Mouse (Mus musculus): ENCODE measurements at regions not wholly inside any gene's neighbourhood (a gene's known extent, or its start where the extent isn't known, plus 50 kb on each side); places are given as distances from the start of the nearest gene placed in this dataset.

DNA sequence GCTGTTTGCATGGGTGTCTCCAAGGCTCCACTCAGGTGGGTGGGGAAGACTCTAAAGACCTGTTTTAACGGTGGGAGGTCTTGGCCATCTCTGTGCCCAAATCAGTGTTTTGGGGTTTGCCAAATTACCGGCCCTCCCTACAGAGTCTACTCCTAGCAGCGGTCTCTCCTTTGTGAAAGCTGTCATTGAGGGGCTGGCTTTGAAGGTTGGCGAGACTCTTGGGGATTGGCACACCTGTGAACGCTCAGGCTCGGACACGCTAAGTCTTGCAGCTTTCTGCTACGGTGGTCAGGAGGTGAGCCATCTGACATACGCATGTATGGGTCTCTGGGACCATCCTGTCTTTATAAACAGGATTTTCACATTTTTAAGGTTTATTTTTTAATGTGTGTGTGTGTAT lies 76.1 kb upstream of the Irf2bp2 start:
- ATAC-seq (replicated peaks in 1 of 2; ENCODE audit: insufficient read depth in 1 of 2, low FRiP score in 2 of 2, low TSS enrichment in 1 of 2, low read depth in 1 of 2, poor library complexity in 2 of 2, severe bottlenecking in 2 of 2) = no peak

DNA sequence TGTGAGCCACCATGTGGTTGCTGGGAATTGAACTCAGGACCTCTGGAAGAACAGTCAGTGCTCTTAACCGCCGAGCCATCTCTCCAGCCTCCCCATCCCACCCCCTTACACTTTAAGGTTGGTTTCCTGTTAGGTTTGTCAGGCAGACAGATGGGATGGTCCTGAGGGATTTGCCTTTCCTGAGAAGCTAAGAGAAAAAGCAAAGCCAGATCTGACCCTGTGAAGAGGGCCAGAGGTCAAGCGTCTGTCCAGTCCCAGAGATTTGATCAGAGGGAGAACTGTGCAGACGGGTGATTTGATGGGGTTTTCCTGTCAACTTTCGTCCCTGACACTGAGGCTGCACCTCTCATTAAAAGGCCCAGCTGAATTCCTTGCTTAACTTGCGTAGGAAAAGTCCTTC lies 75.4 kb upstream of the Irf2bp2 start:
- no peak for ATAC-seq (replicated peaks in 1 of 2; ENCODE audit: insufficient read depth in 1 of 2, low FRiP score in 2 of 2, low TSS enrichment in 1 of 2, low read depth in 1 of 2, poor library complexity in 2 of 2, severe bottlenecking in 2 of 2)

DNA sequence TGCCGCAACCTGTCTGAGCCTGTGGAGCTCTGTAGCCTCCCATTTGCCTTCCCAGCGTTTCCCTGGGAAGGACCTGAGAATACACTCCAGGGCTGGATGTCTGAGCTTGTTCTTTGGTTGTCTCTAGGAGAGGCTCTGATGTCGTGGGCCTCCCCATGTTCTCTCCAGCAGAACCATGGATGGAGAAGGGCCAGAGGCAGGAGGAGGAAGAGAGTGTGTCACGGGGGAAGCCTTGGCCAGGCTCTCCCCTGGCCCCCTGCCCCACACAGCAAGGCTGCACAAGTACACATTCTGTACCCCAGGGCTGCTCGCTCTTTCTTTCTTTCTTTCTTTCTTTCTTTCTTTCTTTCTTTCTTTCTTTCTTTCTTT lies 74.9 kb upstream of the Irf2bp2 start:
- no peak for ATAC-seq (replicated peaks in 1 of 2; ENCODE audit: insufficient read depth in 1 of 2, low FRiP score in 2 of 2, low TSS enrichment in 1 of 2, low read depth in 1 of 2, poor library complexity in 2 of 2, severe bottlenecking in 2 of 2)

DNA sequence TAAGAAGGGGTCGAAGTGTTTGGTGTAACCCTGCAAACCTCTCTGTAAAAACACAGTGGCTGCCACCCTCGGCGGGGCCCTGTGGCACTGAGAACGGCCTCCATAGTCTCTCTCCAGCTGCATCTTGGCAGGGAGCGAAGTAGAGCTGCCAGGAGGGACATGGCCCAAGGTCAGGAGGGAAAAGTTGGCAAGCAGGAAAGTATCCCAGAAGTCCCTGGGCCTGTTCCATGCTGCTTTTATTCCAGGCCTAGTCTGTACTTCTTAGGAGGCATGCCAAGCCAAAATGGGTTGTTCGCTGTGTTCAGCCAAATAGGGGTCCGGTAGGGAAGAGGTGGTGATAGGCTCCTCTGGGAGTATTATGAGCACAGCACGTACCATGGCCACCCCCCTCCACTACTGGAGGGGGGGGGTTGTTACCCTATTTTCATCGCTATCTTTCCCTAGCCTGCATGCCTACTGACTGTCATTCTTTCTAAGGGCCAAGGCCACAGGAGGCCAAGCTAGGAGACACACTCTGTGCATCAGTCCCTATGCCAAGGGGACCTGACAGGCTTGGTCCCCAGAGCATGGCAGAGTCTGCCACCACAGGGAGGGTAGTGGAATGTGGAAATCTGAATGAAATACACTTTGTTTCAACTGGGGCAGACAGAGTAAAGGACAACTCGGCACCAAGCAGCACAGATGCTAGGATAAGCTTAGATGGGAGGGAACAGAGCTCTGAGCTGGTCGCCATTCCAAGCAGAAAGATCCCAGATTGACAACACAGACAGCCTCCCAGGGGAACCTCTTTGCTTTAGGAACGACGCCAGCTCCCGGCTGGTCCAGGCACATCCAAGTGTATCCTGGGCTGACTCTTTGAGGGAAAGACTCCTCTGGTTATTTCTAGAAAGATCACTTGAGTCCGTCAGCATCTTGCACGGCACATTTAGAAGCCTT lies 74.2 kb upstream of the Irf2bp2 start:
- ATAC-seq (replicated peaks in 1 of 2; ENCODE audit: insufficient read depth in 1 of 2, low FRiP score in 2 of 2, low TSS enrichment in 1 of 2, low read depth in 1 of 2, poor library complexity in 2 of 2, severe bottlenecking in 2 of 2) = no peak

DNA sequence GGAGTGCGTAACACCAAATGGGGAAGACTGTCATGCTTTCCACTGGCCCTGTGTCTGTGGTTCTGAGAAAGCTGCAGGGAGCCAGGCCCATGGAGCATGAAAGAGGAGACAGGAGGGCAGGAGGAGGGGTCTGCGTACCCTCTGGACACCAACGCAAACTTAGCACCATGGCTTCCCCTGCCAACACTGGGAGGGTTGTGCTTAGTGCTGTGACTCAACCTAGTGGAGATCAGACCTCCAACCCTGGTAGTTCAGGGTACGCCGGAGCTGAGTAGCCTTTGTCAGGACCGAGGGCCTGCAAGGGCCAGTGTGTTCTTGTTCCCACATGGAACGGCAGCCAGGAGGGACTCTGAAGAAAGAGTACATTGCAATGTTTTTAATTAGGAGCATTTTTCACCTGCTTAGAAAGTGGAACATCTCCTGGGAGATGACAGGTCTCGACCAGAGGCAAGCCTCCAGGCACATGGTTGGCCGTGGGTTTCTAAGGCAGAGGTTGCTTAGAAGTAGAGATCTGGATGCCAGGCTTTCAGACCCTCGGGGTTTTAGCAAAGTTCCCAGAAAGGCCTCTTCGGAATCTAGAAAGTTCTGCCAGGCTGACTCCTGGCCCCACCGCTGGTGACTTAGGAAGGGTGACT lies 73.4 kb upstream of the Irf2bp2 start:
- no peak for ATAC-seq (replicated peaks in 1 of 2; ENCODE audit: insufficient read depth in 1 of 2, low FRiP score in 2 of 2, low TSS enrichment in 1 of 2, low read depth in 1 of 2, poor library complexity in 2 of 2, severe bottlenecking in 2 of 2)

DNA sequence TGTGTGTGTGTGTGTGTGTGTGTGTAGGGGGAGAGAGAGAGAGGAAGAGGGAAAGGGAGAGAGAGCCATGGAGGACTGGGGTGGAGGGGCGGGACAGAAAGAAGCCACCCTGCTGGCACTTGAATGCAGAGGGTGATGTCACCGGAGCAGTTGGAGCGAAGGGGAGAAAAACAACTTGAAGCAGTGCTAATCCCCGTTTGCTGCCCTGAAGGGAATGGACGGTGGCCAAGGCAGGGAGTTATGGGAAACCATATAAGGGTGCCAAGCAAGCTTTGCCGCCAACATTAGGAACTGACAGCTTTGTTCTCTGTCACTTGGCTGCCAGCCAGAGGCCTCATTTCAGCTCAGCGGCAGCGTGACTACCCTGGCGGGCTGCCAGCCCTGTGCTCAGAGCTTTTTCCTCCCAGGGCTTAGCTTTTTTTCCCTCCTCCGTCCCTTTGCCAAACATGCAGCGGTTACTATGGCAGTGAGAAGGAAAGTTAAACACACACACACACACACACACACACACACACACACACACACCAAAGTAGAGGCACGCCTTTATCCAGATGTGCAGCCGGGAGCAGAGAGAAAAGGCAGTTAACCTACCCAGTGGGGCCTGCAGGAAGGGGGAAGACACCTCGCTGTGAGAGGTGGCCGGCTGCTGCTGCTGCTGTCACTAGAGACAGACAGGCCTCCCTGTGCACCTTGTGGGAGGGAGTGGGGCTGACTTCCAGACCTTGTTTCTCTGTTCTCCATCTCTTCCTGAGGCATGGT lies 72.7 kb upstream of the Irf2bp2 start:
- ATAC-seq (replicated peaks in 1 of 2; ENCODE audit: insufficient read depth in 1 of 2, low FRiP score in 2 of 2, low TSS enrichment in 1 of 2, low read depth in 1 of 2, poor library complexity in 2 of 2, severe bottlenecking in 2 of 2) = peak; percentile 52 to 60

DNA sequence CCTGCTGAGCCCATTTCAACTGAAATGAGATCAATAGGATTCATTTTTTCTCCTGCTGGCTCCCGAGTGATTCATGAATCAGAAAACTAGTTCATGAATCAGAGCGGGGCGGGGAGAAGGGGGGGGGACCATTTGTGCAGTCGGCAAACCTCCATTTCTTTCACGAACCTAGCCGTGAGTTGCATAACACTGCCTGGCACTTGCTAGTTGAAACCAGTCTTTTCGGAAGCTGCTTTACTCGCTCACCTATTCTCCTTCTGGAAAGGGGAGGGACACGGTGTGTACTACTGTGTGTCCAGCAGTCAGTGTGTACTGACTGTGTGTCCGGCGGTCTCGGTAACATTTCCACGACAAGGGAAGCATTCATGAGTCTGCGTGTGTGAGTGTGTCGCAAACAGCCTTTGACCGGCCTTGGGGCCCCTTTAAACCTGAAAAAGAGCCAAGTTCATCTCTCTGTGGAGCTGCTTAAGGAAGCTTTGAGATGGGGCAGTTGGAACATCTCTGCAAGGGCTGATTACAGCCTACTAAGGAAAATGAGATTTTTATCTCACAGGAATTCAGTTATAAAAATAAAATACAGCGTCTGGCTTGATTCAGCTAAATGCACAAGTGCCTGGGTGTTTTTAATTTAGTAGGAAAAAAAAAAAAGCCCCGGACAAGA lies 71.9 kb upstream of the Irf2bp2 start:
- ATAC-seq (replicated peaks in 1 of 2; ENCODE audit: insufficient read depth in 1 of 2, low FRiP score in 2 of 2, low TSS enrichment in 1 of 2, low read depth in 1 of 2, poor library complexity in 2 of 2, severe bottlenecking in 2 of 2) = peak; percentile 4 to 9; a peak in 2 of 4 replicates

DNA sequence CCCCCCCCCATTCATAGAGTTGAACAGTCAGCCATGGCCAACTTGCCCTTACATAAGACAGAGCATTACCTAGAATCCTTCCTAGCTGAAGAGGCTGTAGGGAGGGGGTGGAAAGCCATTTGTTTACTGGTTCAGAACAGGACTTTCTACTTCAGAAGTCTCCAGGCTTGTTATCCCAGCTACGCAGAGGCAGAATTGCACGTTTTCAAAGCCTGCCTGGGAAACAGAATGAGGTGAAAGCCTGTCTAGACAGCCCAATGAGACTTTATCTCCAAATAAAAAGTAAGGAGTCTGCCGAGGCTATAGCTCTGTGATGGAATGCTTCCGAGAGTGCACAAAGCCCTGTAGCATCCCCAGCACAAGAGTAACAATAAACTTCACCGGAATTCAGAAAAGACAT lies 71.1 kb upstream of the Irf2bp2 start:
- no peak for ATAC-seq (replicated peaks in 1 of 2; ENCODE audit: insufficient read depth in 1 of 2, low FRiP score in 2 of 2, low TSS enrichment in 1 of 2, low read depth in 1 of 2, poor library complexity in 2 of 2, severe bottlenecking in 2 of 2)

DNA sequence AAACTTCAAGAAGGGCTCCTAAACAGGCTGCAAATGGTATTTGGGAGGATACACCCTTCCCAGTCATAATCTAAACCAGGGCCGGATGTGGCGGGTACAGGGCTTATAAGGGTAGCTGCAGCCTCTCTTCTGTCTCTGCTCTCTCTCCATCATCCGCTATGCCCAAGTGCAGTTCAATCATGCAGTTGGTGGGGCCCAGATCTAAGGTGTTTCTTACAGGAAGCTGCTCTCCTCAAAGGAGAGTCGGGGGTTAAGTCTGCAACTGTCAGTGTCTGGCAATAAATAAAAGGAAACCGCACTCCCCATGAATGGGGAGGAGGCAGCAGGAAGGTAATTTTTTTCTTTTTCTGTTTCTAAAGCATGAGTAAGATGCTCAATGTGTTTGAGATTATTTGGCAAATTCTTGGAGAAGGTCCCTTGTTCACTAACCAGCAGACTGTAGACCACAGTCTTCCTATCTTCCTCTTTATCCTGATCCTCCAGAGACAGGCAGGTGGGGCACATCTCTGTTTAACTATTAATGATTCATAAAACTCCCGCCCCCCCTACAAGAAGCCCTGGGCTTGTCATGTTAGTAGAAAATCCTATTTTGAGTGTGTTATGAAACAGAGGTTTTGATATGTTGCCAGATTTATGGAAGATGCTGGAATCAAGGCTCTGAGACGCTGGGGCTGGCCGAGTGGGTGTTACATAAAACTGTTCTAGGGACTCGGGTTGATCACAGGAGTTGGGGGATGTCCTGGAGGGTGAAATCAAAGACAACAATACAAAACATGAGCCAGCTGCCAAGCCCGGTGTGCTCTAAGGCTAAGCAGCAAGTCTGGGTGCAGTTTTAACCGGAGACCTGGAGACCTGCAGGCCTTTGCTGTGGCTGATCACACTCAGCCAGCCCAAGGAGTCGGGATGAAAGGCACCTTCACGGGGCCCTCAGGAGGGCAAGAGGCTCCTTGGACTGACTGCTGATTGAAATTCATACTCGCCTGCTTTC lies 69.3 kb upstream of the Irf2bp2 start:
- ATAC-seq (replicated peaks in 1 of 2; ENCODE audit: insufficient read depth in 1 of 2, low FRiP score in 2 of 2, low TSS enrichment in 1 of 2, low read depth in 1 of 2, poor library complexity in 2 of 2, severe bottlenecking in 2 of 2) = peak; percentile 17 to 38

DNA sequence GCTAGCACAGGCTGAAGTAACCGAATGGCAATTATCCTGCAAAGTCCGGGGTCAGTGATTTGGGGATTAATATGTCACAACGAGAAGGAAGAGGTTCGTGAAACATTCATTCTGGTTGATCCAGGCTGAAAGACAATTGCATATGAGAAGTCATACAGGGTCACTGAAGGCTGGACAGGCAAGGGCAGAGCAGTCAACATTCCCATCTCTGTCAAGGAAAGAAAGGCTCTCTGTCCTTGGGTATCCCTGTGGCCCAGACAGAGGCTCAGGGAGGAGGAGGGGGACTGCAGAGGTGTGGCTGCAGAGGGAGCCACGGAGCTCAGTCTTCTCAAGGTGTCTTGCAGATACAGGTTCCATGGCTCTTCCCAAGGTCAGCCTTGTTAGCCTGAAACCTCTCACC lies 68.4 kb upstream of the Irf2bp2 start:
- no peak for ATAC-seq (replicated peaks in 1 of 2; ENCODE audit: insufficient read depth in 1 of 2, low FRiP score in 2 of 2, low TSS enrichment in 1 of 2, low read depth in 1 of 2, poor library complexity in 2 of 2, severe bottlenecking in 2 of 2)

DNA sequence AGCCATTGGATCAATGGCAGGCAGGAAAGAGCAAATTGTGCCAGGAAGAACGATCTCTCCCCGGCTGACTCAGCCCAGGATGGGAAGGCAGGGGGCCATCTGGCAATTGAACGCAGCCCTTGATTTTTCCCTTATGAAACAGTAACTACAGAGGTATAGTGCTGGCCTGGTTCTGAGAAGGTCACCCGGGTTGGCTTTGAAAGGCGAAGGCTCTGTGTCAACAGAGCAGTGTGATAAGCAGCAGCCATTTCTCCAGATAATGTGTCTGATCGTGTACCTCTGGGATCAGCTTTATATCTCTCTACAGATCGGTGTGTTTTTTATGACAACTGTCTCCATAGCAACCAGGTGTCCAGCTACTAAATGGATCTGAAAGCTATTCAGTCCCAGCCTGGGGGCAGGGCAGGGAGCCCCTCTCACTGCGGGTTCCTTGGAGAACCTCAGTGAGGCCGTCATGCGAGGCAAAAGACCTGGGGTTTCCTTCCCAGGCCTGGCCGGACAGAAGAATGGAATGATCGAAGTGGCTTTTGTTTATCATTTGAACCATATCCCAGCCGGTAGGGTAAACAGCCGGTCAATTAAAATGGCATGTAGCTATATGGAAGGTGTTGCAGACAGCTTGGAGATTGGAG lies 67.8 kb upstream of the Irf2bp2 start:
- ATAC-seq (replicated peaks in 1 of 2; ENCODE audit: insufficient read depth in 1 of 2, low FRiP score in 2 of 2, low TSS enrichment in 1 of 2, low read depth in 1 of 2, poor library complexity in 2 of 2, severe bottlenecking in 2 of 2) = no peak

DNA sequence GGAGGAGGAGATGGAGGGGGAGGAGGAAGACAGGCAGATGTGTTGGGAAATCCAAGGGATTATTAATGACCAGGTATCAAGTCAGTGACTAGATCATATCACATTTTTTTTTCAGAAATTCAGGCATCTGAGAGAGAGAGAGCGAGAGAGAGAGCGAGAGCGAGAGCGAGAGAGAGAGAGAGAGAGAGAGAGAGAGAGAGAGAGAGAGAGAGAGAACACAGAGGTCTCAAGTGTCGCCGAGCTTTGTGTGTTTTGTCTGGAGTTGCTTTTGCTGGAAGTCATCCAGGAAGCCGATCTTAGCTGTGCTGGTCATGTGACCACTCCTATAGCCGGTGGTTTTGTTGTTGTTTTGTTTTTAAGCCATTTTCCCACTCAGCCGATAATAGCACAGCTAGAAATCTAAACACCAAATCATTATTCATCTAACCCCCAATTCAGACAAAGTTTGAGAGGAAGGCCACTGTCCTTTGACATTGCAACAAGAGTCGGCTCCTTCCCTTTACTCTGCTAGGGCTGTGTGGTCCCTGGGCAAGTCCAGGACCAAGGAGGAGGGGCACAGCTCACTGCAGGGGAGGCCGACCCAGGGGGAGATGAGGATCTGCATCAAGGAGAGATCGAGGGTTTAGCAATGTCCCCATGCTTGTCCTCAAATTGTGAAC lies 67.0 kb upstream of the Irf2bp2 start:
- no peak for ATAC-seq (replicated peaks in 1 of 2; ENCODE audit: insufficient read depth in 1 of 2, low FRiP score in 2 of 2, low TSS enrichment in 1 of 2, low read depth in 1 of 2, poor library complexity in 2 of 2, severe bottlenecking in 2 of 2)

DNA sequence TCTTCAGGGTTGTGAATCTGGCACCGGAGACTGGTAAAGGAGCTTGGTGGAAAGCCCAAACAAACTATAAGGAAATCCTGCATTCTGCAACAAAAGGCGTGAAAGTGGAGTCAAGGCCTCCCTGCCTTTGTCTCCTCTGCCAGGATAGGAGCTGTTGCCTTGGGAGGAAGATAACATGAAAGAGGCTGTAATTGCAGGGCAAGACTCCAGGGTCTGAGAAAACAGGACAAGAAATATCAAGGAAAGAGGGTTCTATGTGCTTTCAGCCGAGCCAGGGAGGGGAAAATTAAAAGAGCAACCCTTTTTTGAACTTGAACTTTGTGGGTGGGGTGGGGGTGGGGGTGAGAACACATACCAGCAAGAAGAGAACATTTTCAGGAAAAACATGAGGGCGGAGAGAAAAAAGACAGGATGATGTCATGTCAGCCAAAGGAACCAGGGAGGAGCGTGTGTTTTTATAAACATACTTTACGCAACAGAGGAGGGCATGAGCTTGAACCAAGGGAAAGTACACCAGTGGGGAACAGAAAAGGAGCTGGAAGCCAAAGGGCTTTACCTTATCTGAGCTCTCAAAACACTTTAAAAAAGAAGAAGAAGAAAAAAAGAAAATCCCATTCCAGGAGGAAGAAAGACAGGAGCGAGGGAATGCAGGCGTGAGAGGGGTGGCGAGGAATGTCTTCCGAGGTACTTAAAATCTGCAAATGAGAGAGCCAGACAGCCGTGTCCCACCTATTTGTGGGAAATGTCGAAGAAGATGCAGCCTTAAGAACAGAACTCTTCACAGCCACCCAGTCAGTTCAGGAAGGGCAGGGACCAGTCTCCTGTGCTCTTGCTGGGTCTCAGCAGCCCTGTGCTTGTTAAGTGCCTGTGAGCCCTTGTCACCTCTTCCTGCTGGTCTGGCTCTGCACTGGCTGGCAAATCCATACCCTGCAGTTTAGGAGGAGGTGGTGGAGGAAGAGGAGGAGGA lies 66.2 kb upstream of the Irf2bp2 start:
- no peak for ATAC-seq (replicated peaks in 1 of 2; ENCODE audit: insufficient read depth in 1 of 2, low FRiP score in 2 of 2, low TSS enrichment in 1 of 2, low read depth in 1 of 2, poor library complexity in 2 of 2, severe bottlenecking in 2 of 2)

DNA sequence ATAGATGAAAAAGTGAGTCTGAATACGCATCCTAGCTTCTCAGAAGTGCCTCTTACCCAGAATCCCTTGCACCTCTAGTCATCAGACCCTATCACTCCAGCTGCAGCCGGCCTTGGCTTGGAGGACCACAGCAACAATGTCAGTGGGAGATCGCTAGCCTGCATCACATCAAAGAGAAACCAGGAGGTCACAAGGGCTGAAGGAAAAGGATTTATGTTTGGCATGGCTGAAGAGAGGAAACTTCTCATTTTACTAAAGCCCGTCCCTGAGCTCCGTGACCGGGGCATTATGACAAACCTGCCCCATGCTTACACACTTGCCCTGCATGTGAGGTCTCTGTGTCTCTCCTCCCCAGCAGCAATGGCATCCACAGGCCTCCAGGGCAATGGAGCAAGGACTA lies 63.8 kb upstream of the Irf2bp2 start:
- no peak for ATAC-seq (replicated peaks in 1 of 2; ENCODE audit: insufficient read depth in 1 of 2, low FRiP score in 2 of 2, low TSS enrichment in 1 of 2, low read depth in 1 of 2, poor library complexity in 2 of 2, severe bottlenecking in 2 of 2)

Data from hematopoietic stem cell, adult 5-6 weeks (primary cell).